Mouse (Mus musculus) liver, adult 2 months (tissue): ENCODE data around the gene Dhcr24.

ENCODE experiments used
- CTCF ChIP-seq: fragments of 200-500 bp; IDR thresholded peaks from 2 replicates; pipeline ENCODE4 v1.5.1; 2011; ENCODE audit warnings: low read depth, low read length, control low read depth
- POLR2A ChIP-seq: fragments of 200-500 bp; IDR thresholded peaks from 2 replicates; pipeline ENCODE4 v1.6.1; 2011; ENCODE audit warnings: low read length, control low read depth; ENCODE audit not compliant: insufficient read depth; ENCODE audit errors: extremely low read depth

DNA sequence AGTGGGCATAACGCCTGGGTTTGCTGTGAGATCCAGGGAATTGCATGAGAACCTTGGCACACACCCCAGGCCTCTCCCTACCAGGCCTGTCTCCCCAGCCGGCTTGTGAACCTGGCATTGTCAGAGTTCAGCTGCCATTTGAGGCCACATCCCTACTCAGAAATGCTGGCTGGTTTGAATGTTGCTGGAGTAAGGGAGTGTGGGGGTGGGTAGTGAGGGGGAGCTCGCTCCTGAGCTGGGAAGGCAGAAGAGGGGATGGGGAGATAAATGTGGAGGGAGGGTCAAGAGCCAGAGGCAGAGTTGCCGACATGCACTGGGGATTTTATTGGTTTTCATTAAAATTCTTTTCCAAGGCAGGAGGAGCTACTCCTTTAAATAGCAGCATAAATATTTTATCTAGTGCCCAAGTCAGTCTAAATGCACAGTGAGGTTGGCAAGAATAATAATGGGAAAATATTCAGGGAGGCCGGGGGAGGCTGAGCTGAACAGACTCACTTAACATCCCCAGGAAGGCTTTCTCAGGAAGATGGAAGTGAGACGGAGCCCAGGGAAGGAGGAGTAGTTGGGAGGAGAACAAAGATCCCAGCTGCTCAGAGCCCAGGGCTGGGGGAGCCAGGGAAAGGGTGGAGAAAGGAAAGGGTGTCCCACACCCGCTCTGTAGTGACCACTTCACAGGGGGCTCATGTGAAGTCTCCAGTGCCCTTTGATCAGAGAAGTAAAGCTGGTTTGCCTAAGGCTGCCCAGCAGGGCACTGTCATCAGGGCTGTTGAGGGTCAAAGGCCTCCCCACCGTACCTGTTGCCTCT lies 72.6 kb downstream of the Dhcr24 start:
- no peak for TF ChIP-seq CTCF
- TF ChIP-seq POLR2A, result no peak
